Mouse (Mus musculus) MN1 (cell line): ENCODE data around the gene Gm11037.

ENCODE experiments used
- DNase-seq: peaks from one replicate; pipeline ENCODE4 v3.0.0-alpha.2; 2016; ENCODE audit warnings: low spot score

Gm11037 gene

DNA sequence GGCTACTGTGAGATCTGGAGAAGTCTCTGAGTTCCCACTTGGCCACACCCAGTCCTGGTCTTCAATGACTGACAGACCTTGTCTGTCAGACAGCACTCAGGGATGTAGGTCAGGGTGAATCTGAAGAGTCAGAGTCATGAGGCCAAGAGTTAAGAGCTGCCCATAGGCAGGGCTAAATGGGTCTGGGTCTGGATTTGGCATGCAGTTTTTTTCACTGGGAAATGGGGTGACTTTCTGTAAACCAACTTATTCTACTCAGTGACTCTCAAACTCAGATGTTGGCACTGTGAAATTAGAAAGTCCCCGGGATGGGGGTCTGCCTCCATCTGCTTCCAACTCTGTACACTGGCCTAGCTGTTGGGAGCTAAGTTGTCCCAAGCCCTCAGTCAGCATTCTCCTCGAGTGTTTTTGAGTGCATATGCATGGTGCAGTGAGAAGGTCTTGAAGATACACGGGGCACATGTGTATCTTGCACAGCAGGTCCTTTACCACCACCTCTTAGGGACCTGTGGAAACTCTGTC is 4.6 kb upstream of the Gm11037 start:
- DNase-seq: no peak

DNA sequence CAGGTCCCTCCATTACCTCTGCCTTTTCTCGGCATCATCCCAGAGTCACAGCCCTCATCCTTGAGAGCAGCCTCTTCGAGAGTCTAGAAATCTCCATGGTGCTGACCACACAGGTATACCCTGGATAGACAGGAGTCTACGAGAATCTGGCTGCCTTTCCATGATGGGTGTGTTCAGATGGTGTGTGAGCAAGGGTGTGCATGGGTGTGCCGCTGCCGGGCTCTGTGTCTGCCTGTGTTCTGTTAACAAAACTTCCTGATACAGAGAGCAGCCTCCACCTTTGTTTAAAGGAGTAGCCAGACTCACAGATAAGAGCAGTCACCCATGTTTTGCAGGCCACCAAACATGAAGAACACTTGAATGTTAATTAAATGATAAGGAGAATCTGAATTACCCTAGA is 3.5 kb upstream of the Gm11037 start:
- no peak for DNase-seq

DNA sequence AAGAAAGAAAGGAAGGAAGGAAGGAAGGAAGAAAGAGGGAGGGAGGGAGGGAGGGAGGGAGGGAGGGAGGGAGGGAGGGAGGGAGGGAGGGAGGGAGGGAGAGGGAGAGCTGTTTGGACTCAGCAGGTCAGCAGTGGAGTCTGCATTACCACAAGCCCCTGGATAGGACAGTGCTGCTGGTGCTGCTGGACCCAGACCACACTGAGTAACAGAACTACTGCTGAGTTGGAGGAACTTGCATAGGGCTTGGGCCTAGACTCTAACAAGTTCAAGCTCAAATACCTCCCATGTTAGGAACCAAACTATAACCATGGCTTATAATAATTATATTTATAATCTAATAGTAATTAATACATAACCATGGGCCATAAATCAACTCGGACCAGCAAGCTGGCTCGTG is 2.4 kb upstream of the Gm11037 start:
- no peak for DNase-seq

DNA sequence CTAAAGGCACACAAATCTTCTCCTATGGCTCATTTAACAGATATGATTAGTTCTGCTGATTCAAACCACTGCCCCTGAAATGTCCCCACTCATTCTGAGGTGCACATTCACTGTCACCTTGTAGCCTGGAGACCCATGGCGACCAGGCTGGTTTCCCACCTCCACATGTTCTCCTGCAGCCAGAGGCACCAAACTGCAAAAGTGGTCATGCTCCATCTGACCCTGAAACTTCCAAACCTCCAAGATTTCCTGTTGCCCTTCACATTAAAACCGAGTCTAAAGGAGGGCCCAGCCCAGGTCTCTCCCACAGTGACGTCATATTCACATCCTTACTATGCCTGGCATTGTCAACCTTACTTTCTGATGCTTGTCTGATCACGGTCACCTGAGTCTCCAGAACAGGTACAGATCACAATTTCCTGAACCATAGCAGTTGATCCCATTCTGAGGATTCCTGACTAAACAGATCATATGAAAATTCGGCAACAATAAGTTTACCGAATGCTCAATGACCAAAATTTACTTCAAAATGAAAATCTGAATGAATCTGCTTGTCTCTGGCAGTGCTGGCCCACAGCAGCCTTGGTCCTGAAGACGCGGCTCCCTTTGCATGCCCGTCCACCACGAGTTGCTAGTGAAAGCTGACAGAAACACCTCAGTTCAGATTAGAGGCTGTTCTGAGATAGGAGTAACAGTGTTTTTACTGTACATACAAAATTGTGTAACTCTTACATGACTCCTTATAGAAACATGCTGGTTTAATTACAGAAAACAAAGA is 997 bp upstream of the Gm11037 start:
- no peak for DNase-seq

DNA sequence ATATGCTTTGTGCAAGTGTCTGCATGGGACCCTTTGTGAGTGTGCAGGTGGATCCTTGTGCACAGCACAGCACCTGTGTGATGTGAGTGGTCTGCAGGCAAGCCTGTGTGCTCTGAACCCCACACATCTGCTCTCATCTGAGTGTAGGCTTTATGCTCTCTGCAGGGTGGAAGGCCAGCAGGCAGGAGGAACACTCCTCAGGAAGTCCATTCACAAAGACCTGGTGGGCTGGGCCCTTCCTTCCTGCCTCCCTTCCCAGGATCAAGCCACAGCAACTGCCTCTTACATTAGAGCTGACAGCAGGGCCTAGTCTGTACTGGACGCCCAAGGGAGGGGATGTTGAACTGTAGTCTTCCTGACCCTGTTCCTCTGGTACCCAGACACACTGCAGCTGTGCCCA is 1.1 kb downstream of the Gm11037 start:
- DNase-seq: no peak

DNA sequence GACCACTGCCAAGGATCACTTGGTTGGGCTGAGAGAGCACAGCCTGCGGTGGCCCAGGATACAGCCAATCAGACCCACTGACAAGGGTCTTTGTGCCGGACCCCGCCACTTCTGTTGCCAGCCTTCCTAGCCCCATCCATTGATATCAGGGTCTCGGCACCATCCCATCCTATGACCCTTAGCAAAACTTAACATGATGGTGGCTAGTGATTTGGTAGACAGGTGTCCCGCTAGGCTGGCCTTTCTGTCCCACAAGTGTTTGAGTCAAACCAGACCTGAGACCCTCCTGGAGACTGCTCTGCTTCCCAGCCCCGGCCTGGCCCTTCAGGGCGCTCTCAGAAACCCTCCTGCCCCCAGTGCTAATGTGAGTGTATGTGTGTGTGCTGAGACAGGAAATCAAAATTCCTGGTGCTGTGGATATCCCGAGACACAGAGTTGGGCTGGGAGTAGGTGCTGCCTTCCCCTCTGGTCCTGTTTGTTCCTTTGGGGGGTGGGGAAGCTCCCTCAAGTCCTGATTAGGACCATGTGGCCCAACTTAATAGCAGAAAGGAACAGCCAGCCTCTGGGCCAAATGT is 1.6 kb downstream of the Gm11037 start:
- no peak for DNase-seq

DNA sequence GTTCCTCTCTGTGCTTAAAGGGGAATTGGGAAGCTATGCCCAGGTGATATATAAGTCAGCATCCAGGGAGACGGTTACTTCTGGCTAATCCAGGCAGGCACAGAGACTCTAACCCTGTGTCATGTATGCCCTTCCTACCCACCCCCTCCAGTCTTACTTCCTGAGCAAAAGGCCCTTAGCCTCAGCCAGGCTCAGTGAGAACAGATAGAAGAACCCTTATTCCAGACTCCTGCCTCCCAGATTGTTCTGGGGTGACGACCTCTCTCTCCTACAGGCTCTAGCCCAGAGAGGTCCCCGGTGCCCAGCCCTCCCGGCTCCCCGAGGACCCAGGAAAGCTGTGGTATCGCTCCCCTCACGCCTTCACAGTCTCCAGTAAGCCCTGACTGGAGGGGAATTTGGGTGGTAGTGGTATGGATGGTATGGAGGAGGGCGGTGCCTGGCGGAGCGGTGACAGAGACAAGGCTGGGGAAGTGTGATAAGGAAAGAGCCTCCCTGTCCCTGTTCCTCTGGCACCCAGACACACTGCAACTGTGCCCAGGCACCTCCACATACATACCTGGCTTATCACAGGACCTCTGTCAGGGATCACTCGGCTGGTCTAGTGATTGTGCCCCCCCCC is 2.3 kb downstream of the Gm11037 start:
- DNase-seq: no peak

DNA sequence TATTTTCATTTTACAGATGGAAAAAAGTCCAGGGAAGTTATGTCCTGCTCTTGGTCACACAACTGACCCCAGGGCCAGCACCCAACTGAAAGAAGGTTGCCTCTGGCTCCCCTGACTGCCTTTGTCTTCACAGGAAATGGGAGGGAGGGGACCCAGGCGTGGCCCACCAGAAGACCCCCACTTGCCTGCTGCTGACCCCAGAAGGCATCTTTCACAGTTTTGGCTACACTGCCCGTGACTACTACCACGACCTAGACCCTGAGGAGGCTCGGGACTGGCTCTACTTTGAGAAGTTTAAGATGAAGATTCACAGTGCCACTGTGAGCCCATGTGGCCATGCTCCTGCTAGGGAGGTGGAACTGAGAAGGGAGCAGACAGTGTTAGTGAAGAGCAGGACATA is 5.0 kb downstream of the Gm11037 start:
- DNase-seq: no peak

DNA sequence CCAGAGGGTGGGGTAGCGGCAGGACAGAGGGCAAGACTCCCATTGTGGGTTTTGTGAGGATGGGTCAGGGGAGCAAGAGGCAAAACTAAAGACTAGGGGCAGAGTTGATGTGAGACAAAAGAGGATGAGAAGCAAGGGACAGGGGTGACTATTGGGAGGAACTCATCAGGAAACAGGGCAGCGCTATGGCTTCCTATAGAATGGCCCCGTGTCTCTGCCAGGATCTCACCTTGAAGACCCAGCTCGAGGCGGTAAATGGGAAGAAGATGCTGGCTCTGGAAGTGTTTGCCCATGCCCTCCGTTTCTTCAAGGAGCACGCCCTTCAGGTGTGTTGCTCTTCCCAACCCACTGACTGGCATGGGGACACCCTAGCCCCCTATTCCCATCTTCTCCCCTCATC is 5.5 kb downstream of the Gm11037 start:
- no peak for DNase-seq

DNA sequence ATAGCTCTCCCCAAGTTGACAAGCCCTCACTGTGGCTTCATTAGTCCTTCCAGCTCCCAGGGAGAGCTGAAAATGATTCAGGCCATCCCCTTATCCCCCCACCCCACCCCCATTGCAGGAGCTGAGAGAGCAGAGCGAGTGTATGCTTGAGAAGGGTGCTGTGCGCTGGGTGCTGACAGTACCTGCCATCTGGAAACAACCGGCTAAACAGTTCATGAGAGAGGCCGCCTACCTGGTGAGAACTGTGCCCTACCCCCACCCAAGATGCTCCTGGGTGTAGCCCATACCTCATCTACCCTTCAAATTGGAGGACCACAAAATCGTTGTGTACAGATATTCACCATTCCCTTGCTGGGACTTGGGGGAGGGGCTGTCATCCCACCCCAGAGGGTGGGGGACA is 6.0 kb downstream of the Gm11037 start:
- DNase-seq: no peak

DNA sequence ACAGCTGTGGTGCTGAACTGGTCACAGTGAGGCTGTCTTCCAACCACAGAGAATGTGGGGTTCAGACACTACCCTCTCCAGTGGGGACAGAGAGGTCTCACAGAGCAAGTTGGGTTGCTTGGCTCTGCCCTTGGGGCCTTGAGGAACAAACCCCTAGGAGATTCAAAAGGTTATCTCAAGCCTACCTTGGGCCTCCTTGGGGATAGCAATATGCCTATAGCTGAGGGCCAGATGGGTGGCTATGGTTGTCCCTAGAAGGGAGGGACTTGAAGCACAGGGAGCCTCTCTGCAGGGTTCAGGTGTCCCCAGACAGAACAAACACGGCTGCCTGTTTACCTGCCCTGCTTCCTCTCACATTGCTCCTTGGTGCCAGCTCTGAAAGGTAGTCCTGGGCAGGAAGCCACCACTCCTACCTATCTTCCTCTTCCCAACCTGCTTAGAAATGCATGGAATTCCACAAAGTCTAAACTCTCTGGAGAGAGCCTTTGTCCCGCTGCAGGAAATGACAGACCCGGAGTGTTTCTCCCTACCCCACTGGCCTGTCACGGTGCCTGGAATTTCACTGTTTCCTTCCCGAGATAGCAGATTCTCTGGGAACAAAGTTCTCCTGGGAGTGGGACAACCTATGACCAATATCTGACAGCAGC is 6.7 kb downstream of the Gm11037 start:
- DNase-seq: no peak

DNA sequence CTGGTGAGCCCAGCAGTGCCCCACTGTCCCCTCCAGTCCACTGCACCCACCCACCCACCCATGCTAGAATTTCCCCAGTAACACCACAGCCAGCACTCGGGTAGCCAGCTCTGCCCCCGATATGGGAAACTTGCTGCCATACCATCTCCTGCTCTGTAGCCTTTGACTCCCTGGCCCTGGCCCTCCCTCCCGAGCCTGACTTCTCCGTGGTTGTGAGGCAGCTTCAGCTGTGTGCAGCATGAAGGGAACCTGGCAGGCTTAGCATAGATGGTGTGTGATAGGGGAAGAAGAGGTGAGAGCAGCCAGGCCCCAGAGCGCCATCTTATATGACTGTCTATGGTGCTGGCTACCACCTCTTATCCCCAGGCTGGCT is 7.2 kb downstream of the Gm11037 start:
- DNase-seq: no peak

DNA sequence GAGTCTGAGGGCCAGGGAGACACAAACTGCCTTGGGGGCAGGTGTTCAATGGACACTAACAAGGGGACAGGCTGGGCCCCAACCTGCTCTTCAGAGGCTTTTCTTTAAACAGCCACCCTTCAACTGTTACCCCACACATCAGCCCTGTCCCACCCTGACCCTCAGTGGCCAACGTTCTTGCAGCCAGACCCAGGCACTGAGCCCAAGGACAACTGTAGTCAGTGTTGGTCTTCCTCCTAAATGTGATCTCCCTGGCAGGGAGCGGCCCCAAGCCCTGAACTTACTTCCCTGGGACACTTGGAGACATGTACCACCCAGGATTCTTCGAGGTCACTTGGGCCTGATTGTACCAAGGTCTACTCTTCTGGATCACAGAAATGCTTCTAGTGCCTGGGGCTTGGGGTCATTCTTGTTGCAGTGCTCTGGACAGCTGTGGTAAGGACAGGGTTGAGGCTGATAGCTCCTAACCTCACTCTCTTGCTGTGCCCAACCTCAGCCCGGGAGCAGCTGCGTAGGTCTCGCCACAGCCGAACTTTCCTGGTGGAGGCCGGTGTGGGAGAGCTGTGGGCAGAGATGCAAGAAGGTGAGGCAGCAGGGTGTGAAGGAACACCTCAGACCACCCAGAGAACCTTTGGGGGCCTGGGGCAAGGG is 8.2 kb downstream of the Gm11037 start:
- no peak for DNase-seq

DNA sequence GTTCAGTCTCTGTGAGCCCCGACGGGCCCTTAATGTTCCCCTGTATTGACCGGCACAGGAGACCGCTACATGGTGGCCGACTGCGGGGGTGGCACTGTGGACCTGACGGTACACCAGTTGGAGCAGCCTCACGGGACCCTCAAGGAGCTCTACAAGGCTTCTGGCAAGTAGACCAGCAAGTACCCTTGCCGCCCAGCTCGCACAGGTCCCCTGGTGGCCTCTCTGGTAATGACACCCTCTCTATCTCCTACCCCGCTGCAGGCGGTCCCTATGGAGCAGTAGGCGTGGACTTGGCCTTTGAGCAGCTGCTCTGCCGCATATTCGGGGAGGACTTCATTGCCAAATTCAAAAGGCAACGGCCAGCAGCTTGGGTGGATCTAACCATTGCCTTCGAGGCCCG is 9.3 kb downstream of the Gm11037 start:
- DNase-seq: peak; percentile 51

DNA sequence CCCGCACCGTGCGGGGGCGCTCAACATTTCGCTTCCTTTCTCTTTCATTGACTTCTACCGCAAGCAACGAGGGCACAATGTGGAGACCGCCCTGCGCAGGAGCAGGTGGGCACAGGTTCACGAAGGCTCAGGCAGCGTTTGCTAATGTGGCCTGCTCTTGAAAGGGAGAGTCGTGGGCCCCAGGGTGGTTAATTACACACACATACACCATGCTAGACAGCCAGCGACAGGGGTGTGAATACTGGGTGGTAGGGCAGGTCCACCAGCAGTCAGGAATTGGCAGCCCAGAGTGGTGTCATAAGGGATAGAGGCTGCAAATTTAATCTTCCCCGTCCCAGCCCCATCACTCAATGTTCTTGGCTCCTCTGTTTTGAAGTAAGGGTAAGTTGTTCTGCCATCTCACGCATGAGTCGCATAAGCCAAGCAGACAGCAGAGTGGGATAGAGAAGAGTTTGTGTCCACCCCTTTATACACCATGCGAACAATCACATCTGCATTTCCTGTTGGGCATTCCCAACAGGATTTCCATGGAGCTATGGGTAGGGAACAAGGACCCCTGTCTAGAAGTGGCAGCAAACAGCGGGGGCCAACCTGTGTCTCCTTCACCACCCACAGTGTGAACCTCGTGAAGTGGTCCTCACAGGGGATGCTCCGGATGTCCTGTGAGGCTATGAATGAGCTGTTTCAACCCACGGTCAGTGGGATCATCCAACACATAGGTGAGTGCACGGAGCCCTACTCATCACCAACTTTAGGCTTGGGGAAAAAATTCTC is 9.9 kb downstream of the Gm11037 start:
- no peak for DNase-seq

DNA sequence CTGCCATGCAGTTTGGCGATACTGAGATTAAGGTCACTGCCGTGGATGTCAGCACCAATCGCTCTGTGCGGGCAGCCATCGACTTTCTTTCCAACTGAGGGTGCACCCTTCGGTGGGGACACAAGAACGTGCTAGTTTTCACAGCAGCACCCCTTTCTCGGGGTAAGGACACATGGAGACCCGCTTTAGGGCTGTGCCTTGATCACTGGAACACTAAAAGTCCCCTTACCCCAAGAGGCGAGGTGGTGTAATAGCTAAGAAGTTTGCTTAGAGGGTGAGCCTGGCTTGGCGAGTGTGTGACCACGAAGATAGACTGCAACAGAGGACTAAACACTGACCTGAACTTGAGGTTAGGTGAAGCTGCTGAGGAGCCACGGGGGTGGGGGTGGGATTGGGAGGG is 11.8 kb downstream of the Gm11037 start:
- no peak for DNase-seq

DNA sequence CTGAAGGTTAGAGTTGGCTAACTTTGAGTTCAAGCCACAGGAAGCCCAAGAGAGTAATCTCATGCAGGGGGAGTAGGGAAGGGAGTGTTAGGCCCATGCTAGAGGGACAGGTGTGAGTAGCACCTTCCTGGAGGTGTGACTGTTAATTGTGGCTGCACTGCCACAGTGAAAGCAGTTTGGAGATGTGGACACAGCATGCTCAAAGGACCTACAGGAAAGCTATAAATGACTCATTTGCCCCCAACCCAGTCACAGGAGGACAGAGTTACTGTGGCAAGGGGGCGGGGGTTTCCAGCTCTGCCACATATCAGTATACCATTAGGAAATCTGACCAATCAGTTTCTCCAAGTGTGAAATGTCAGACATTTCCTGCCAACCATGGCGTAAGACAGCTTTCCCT is 12.2 kb downstream of the Gm11037 start:
- DNase-seq: no peak

DNA sequence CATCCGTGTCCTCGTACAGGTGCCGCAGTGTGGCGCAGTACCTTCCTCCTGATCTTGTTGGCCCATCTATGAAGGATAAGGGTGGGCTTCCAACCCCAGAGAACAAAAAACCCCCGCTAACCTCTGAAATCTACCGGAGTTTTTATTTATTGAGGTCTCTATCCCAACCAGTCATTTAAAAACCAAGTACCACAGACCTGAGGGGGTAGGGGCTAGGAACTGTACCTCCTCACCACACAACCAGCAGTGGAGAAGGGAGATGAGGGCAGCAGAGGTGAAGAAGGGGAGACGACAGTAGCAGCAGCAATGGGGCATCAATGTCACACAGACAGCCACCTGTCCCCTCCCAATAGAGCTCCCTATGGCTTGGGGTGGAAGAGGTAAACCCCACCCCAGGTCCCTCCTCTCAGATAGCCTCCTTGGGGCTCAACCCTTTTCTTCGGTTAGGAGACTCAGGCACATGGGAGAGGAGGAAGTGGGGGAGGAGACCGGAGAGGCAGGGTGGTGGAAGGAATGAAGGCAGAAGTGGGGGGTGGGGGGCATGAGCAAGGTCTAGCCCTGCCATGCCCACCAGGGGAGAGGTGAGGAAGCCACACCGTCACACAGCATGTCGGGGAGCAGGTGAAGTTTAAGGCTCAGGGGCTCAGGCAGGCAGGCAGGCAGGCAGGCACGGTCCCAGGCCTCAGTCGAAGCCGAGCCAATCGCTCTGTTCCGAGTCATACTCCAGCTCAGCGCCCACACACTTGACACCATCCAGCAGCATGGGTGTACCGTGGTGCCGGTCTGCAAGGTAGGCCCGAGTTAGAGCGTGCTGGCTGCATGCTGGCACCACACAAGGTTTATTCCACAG is 13.1 kb downstream of the Gm11037 start:
- DNase-seq: no peak

DNA sequence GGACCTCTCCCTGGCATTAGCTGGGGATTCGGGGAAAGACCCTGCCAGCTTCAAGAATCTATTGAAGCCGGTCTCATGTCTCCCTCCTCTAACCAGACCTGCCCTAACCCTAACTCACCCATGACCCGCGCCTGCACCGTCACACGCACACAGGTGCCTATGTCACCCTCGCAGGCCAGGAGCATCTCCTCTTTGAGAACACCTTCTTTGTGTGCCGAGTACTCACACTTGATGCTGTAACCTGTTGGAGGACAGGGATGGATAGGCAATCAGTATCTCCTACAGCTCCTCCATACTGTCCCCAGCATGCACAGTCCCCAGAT is 13.7 kb downstream of the Gm11037 start:
- no peak for DNase-seq

DNA sequence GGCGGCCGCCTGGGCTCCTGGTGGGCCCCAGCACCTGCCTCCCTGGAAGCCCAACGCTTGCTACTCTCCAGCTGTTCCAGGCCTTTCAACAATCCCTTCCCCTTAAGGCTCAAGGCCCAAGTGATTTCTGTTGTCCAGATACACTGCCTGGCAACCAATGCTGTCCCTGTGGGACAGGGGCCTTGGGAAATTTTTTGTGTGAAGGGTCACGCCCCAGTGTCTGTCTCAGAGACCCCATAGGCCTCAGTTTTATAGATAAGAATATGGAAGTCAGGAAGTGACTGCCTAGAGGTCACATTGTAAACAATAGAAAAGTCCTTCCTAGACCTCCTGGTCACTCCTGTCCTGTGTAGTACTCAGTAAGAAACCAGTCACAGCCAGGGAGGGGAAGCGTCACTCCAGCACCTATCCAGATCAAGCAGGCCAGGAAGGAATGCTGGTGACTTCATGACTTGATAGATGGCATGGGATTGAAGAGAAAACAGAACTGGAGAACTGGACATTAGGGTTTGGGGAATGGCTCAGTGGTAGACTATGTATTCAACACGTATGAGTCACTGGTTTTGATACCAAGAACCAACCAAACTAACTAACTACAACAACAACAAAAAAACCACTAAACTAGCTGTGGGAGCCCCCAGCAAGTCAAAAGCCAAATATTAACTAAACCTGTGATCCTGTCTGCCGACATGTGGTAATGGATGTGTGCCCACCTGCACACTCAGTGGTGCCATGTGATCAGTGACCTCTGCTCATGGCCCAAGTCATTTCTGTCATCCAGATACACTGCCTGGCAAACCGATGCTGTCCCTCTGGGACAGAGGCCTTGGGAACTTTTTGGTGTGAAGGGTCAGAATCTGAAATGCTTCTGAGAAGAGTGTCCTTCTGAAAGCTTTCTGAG is 15.3 kb downstream of the Gm11037 start:
- DNase-seq: no peak
